Mouse (Mus musculus) erythroblast, embryonic 14.5 days (primary cell): ENCODE data around the gene Zscan26. TPM values are rescaled to one million over a fixed set of nuclear protein-coding genes. Genes with fewer than 3 reads are reported as not detected.
"Not testable (repeated sequence)": the region's sequence is repeated elsewhere in the genome, so short reads cannot be mapped to it uniquely, and the experiment has no call there.

Source experiments
- H3K27me3 ChIP-seq: 2 replicates; pipeline ENCODE4 v1.6.1; 2012; ENCODE audit warnings: inconsistent platforms; ENCODE audit not compliant: control insufficient read depth
- H3K36me3 ChIP-seq: 2 replicates; pipeline ENCODE4 v1.6.1; 2012; ENCODE audit warnings: mild to moderate bottlenecking, inconsistent platforms; ENCODE audit not compliant: control insufficient read depth
- H3K4me1 ChIP-seq: 2 replicates; pipeline ENCODE4 v1.6.1; 2012; ENCODE audit warnings: inconsistent platforms; ENCODE audit not compliant: control insufficient read depth
- H3K4me3 ChIP-seq: replicated peaks from 2 replicates; pipeline ENCODE3; 2012; ENCODE audit warnings: moderate library complexity, mild to moderate bottlenecking, inconsistent platforms
- H3K9me3 ChIP-seq: 2 replicates; pipeline ENCODE4 v1.6.1; 2012; ENCODE audit warnings: low read length, inconsistent platforms, mixed read lengths; ENCODE audit not compliant: control insufficient read depth
- GATA1 ChIP-seq: IDR thresholded peaks from 2 replicates; pipeline ENCODE4 v1.6.1; 2012; ENCODE audit warnings: low read length, inconsistent platforms, mixed read lengths
- TAL1 ChIP-seq: IDR thresholded peaks from 3 replicates; pipeline ENCODE4 v1.6.1; 2012; ENCODE audit warnings: low read length, inconsistent platforms, mixed read lengths
- polyA plus RNA-seq: library from polyadenylated mRNA; stranded (reverse); fragments of >175 nt; gene quantifications from 2 replicates; pipeline ENCODE4 v1.2.3, GENCODE M21; 2012

Gene Zscan26
- polyA plus RNA-seq, 1 experiment: 0.08 TPM

- Histone ChIP-seq H3K4me3 (peak within 1 kb of the TSS; percentile 92), H3K27me3 (peaks cover 3% of the 10 kb centered on the region; the same call in 1 of the 2 replicates), H3K9me3 (no peaks in the 10 kb centered on the region), H3K36me3 (no peaks in the 10 kb centered on the region), H3K4me1 (peaks cover 61% of the 10 kb centered on the region)
- TF ChIP-seq TAL1 (no peak), GATA1 (no peak)
Measured at GRCm38 (mm10) chr13:21468061-21469019, 14.8 kb upstream of the Zscan26 start, which contains the start of gene Nkapl. Gene Nkapl (minus strand): TSS chr13:21468509.

- H3K9me3 ChIP-seq: no peaks in the 10 kb centered on the region
- no peak for TF ChIP-seq GATA1
- no peak for TF ChIP-seq TAL1
Measured at GRCm38 (mm10) chr13:21467336-21467735, 13.8 kb upstream of the Zscan26 start.

GRCm38 (mm10) chr13:21462516-21462915 lies 9.0 kb upstream of the Zscan26 start:
- not testable (repeated sequence) for H3K27me3 ChIP-seq, H3K4me3 ChIP-seq, H3K9me3 ChIP-seq, H3K36me3 ChIP-seq
- peaks cover 11% of the 10 kb centered on the region for H3K4me1 ChIP-seq

More at GRCm38 (mm10) chr13:21467336-21467735, 13.8 kb upstream of the Zscan26 start:
- Histone ChIP-seq H3K4me1 (peaks cover 55% of the 10 kb centered on the region), H3K27me3 (peaks cover 3% of the 10 kb centered on the region; the same call in 1 of the 2 replicates), H3K4me3 (peak overlapping the region; percentile 92), H3K36me3 (no peaks in the 10 kb centered on the region)

GRCm38 (mm10) chr13:21456347-21456746 lies 2.8 kb upstream of the Zscan26 start:
- TF ChIP-seq TAL1 (no peak), GATA1 (no peak)
- Histone ChIP-seq H3K9me3 (no peaks in the 10 kb centered on the region), H3K36me3 (peaks cover 2% of the 10 kb centered on the region; the same call in 1 of the 2 replicates)

GRCm38 (mm10) chr13:21454133-21454532 lies 603 bp upstream of the Zscan26 start:
- Histone ChIP-seq H3K4me3 (peak overlapping the region; percentile 72), H3K4me1 (peaks cover 15% of the 10 kb centered on the region), H3K27me3 (peaks cover 27% of the 10 kb centered on the region), H3K9me3 (no peaks in the 10 kb centered on the region), H3K36me3 (peaks cover 2% of the 10 kb centered on the region)
- TF ChIP-seq TAL1 (no peak), GATA1 (no peak)

More at GRCm38 (mm10) chr13:21456347-21456746, 2.8 kb upstream of the Zscan26 start:
- H3K4me3 ChIP-seq: no peak overlapping the region
- peaks cover 16% of the 10 kb centered on the region for H3K4me1 ChIP-seq
- peaks cover 30% of the 10 kb centered on the region for H3K27me3 ChIP-seq

GRCm38 (mm10) chr13:21453042-21453441 lies 488 bp downstream of the Zscan26 start:
- H3K36me3 ChIP-seq: peaks cover 10% of the 10 kb centered on the region
- H3K4me3 ChIP-seq: peak overlapping the region; percentile 72
- TF ChIP-seq GATA1: no peak
- no peak for TF ChIP-seq TAL1
- H3K4me1 ChIP-seq: peaks cover 15% of the 10 kb centered on the region
- H3K9me3 ChIP-seq: no peaks in the 10 kb centered on the region
- peaks cover 27% of the 10 kb centered on the region for H3K27me3 ChIP-seq

GRCm38 (mm10) chr13:21447856-21448614 lies 5.5 kb downstream of the Zscan26 start:
- Histone ChIP-seq H3K4me1 (peaks cover 11% of the 10 kb centered on the region), H3K4me3 (no peak overlapping the region), H3K9me3 (no peaks in the 10 kb centered on the region), H3K27me3 (no peaks in the 10 kb centered on the region; the same call in 1 of the 2 replicates), H3K36me3 (peaks cover 54% of the 10 kb centered on the region)
- TF ChIP-seq GATA1: no peak
- TF ChIP-seq TAL1: no peak

- TF ChIP-seq GATA1: no peak
- TF ChIP-seq TAL1: no peak
- H3K27me3 ChIP-seq: no peaks in the 10 kb centered on the region
- no peaks in the 10 kb centered on the region for H3K9me3 ChIP-seq
- peaks cover 7% of the 10 kb centered on the region for H3K4me1 ChIP-seq
- H3K36me3 ChIP-seq: peaks cover 58% of the 10 kb centered on the region
- H3K4me3 ChIP-seq: no peak overlapping the region
Measured at GRCm38 (mm10) chr13:21446796-21447195, 6.7 kb downstream of the Zscan26 start.

GRCm38 (mm10) chr13:21441207-21441572 lies 12.3 kb downstream of the Zscan26 start:
- Histone ChIP-seq H3K27me3 (no peaks in the 10 kb centered on the region), H3K9me3 (no peaks in the 10 kb centered on the region), H3K4me3 (peak overlapping the region; percentile 81), H3K4me1 (peaks cover 27% of the 10 kb centered on the region), H3K36me3 (peaks cover 31% of the 10 kb centered on the region)
- TF ChIP-seq TAL1 (no peak), GATA1 (no peak)
